Mouse (Mus musculus): ENCODE measurements at regions not wholly inside any gene's neighbourhood (a gene's known extent, or its start where the extent isn't known, plus 50 kb on each side); places are given as distances from the start of the nearest gene placed in this dataset.

DNA sequence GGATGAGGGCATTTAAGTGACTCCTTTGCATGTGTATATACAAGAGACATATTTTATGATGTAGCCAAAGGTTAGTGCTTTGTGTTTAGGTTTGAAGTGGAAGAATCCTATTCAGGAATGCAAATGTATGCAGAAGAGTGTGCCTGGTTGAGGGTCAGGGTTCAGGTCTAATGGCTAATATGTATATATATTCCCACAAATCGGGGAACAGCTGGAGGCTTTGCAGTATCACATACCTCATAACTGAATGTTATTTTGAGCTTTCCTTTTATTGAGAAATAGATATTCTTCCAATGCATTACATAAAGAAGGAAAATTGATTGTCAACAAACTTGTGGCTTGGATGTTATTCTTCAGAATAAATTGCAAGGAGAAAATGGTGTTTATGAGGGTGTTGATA, 239.9 kb downstream of the Fam173b start:
- DNase-seq (ENCODE audit: low spot score in 2 of 2), result no peak

GRCm38 (mm10) chr15:31854764-31855163, 253.1 kb downstream of the Fam173b start:
- no peak for DNase-seq (ENCODE audit: low spot score in 2 of 2)

DNA sequence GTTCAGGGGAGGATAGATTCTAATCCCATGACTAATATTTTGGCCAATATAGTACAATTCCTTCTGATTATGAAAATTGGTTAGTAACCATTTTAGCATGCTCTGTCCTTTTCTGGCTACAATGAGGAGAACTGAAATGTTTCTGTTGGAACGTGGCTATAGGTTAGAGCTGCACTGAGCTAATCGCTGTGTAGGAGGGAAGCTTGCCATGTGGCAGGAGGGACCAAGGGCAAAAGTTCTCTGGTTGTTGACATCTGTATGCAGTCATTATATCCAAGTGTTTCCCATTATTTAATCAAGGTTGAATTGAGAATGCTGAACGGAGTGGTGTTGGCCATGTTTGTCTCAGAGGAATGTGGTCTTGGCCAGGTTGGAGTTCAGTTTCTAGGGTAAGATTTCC, 253.5 kb downstream of the Fam173b start:
- no peak for DNase-seq (ENCODE audit: low spot score in 2 of 2)

- DNase-seq (ENCODE audit: low spot score in 2 of 2), result no peak
Measured at GRCm38 (mm10) chr15:31869100-31869499, 267.4 kb downstream of the Fam173b start.

- DNase-seq (ENCODE audit: low spot score in 2 of 2), result no peak
Measured at GRCm38 (mm10) chr15:31869673-31870417, 268.2 kb downstream of the Fam173b start.

- no peak for DNase-seq (ENCODE audit: low spot score in 2 of 2)
Measured at GRCm38 (mm10) chr15:31875436-31875835, 273.8 kb downstream of the Fam173b start.

DNA sequence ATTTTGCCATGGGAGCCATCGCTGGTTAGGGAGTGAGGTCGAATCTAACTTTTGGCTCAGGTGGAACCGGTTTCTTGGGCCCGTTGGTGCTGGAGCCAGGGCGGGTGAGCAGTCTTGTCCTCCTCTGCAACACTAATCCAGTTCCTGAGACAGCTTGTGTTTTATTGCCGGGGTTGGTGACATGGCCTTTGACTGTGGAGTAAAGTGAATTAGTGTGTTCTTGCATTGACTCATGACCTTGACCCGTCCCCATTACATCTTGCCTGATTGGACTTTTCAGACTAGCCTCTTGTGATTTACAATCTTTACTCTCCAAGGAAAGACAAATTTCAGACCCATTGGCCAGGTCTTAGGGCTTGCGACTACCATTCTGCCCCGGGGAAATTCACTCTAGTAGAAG, 278.8 kb downstream of the Fam173b start:
- DNase-seq (ENCODE audit: low spot score in 2 of 2), result no peak

GRCm38 (mm10) chr15:31882331-31882730, 280.7 kb downstream of the Fam173b start:
- no peak for DNase-seq (ENCODE audit: low spot score in 2 of 2)

DNA sequence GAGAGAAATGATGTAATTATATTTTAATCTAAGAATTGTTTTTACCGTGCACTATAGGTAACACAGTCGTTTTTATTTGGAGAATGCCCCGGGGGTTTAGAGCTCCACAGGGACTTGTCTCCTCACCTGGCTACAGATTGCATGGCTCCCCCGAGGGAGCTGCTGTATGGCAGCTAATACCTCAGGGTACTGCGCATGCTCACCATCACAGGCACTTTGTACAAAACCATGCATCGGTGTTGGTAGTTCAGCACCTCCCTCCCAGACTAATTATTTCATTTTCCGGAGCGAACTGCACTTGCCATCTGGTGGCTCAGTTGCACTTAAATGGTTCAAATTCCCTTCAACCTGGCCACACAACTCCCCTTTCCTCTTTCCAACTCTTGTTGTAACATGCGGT, 281.9 kb downstream of the Fam173b start:
- no peak for DNase-seq (ENCODE audit: low spot score in 2 of 2)

DNA sequence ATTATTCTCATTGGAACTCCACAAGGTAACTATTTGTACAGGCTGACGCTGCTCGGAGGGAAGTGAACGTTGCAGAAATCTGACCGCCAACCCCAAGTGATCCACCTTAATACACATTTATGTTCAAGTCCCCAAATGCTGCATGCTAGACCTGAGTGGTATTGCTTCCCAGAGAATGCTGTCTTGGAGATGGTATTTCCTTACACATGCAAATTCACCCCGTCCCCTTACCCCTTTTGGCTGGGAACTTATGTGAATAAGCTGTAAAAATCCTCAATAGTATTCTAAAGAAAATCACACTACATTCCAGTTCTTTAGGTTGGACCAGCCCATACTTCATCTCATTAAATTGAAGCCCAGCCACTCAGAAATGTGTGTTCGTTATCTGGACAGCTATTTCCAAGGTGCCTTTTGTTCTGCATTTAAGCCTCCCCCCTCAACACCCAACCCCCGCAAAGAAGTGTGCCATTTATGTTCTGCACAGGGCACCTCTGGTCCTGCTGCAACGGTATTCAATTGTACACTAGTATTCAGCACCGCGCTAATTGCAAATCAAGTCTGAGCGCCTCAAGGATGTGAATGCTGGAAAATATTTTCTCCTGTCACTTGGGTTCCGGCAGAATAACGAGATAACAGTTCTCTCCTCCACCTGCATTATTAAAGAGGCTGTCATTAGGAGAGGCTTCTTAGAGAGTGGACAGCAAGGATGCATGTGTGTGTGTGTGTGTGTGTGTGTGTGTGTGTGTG, 278.0 kb upstream of the Tas2r119 start:
- no peak for DNase-seq (ENCODE audit: low spot score in 2 of 2)

DNA sequence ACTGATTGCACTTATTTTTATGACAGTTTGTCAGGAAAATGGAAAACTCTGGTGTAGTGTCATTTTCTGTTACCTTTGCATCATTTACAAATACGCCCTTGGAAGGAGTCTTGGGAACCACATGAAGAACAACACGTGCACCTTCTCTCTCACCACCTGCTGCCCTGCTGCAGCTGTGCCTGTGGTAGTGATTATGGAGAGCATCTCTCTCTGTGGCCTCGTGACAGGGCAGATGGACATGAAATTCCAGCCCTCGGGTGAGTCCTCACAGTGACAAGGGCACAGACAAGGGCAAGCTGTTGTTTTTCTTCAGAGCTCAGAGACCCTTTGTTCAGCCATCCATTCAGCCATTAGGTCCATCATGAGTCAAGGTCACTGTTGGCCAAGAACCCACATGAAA, 276.8 kb upstream of the Tas2r119 start:
- no peak for DNase-seq (ENCODE audit: low spot score in 2 of 2)

- DNase-seq (ENCODE audit: low spot score in 2 of 2), result no peak
Measured at GRCm38 (mm10) chr15:31908432-31908831, 268.7 kb upstream of the Tas2r119 start.

- no peak for DNase-seq (ENCODE audit: low spot score in 2 of 2)
Measured at GRCm38 (mm10) chr15:31911978-31912377, 265.1 kb upstream of the Tas2r119 start.

DNA sequence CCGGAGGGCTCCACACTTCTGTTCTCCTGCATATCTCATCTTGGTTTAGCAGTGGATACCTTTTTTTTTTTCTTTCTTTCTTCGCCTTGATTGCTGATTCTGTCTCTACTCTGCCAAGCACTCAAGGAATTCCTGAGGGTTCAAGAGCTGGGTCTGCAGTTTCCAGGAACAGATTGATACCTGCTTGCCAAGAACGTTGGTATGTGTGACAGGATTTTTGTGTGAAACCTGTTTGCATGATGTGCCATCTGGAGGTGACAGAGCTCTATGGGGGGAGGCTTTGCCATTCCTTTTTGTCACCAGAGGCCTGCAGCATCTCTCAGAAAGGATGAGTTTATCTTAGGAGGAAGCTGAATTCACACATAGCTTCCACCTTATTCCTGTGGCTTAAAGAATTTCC, 255.6 kb upstream of the Tas2r119 start:
- DNase-seq (ENCODE audit: low spot score in 2 of 2), result no peak

- no peak for DNase-seq (ENCODE audit: low spot score in 2 of 2)
Measured at GRCm38 (mm10) chr15:31960301-31960700, 216.8 kb upstream of the Tas2r119 start.

GRCm38 (mm10) chr15:31961963-31962362, 215.1 kb upstream of the Tas2r119 start:
- DNase-seq (ENCODE audit: low spot score in 2 of 2), result no peak

GRCm38 (mm10) chr15:31964911-31965310, 212.2 kb upstream of the Tas2r119 start:
- DNase-seq (ENCODE audit: low spot score in 2 of 2), result no peak

DNA sequence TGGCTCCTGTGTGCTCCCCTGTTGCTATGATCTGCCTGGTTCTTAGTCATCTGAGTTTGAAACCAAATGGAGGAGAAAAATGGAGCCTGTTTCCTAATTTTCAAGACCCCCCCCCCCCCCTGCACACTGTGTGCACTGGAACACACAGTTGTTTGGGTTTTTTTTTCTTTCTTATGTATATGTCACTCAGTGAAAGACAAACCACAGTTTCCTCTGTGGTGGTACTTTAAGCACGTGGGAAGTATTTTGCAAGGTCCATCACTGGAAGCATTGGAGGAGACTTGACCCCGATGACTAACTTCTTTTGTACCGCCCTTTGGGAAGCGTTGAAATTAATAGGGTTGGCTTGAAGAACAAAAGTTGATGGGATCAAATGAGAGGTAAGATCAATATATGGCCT, 211.5 kb upstream of the Tas2r119 start:
- no peak for DNase-seq (ENCODE audit: low spot score in 2 of 2)

GRCm38 (mm10) chr15:31972891-31973290, 204.2 kb upstream of the Tas2r119 start:
- DNase-seq (ENCODE audit: low spot score in 2 of 2), result no peak

GRCm38 (mm10) chr15:31973889-31974288, 203.2 kb upstream of the Tas2r119 start:
- DNase-seq (ENCODE audit: low spot score in 2 of 2), result no peak

GRCm38 (mm10) chr15:31976461-31976860, 200.6 kb upstream of the Tas2r119 start:
- DNase-seq (ENCODE audit: low spot score in 2 of 2), result no peak

DNA sequence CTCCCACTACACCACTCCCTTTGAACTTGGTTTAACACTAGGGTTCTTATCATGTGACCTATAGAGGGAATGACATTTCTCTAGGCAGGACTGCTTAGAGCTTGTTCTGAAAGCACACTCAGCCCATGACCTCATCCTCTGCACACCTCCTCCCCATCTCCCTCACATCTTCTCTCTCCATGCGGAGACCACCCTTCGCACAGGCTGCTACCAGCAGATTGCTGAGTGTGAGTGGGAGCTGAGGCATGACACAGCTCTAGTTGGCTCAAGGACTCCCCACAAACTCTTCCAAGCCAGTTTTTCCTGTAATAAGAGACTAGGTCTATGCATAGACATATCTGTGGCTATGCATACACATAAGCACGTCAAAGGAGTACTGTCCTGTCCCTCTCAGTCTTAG, 199.5 kb upstream of the Tas2r119 start:
- no peak for DNase-seq (ENCODE audit: low spot score in 2 of 2)

- no peak for DNase-seq (ENCODE audit: low spot score in 2 of 2)
Measured at GRCm38 (mm10) chr15:31979961-31980360, 197.1 kb upstream of the Tas2r119 start.

Data from gastrocnemius, adult 8-10 months (tissue).